Mouse (Mus musculus) forebrain, postnatal 0 days (tissue): Measurements from ENCODE around the gene Man1b1. TPM values are rescaled to one million over a fixed set of nuclear protein-coding genes. Genes with fewer than 3 reads are reported as not detected.

ENCODE experiments used
- ATAC-seq: fragments of 200-750 bp; cut with Nextera tagmentation; 2 replicates; pipeline ENCODE4 v1.8.0; 2017; ENCODE audit warnings: mild to moderate bottlenecking, moderate library complexity
- DNase-seq: peaks from one replicate; pipeline ENCODE4 v3.0.0-alpha.2; 2015
- H3K27ac ChIP-seq: fragments of 300-500 bp; sonication (generic); 2 replicates; pipeline ENCODE4 v1.5.1; 2014; ENCODE audit warnings: low read depth, mild to moderate bottlenecking, antibody characterized with exemption, low read length, moderate library complexity, mixed read lengths
- H3K27me3 ChIP-seq: fragments of 300-500 bp; sonication (generic); 2 replicates; pipeline ENCODE4 v1.6.1; 2014; ENCODE audit warnings: mild to moderate bottlenecking, low read length, mixed read lengths; ENCODE audit not compliant: insufficient read depth
- H3K36me3 ChIP-seq: fragments of 300-500 bp; sonication (generic); 2 replicates; pipeline ENCODE4 v1.6.1; 2014; ENCODE audit warnings: mild to moderate bottlenecking, moderate library complexity; ENCODE audit not compliant: insufficient read depth
- H3K4me1 ChIP-seq: fragments of 300-500 bp; sonication (generic); 2 replicates; pipeline ENCODE4 v1.6.1; 2014; ENCODE audit warnings: antibody characterized with exemption; ENCODE audit not compliant: insufficient read depth
- H3K4me2 ChIP-seq: fragments of 300-500 bp; sonication (generic); 2 replicates; pipeline ENCODE4 v1.6.1; 2014; ENCODE audit warnings: low read depth, mild to moderate bottlenecking, moderate library complexity
- H3K4me3 ChIP-seq: fragments of 300-500 bp; sonication (generic); 2 replicates; pipeline ENCODE4 v1.5.1; 2014; ENCODE audit warnings: low read depth, low read length, mixed read lengths
- H3K9ac ChIP-seq: fragments of 300-500 bp; sonication (generic); 2 replicates; pipeline ENCODE4 v1.6.1; 2014; ENCODE audit warnings: mild to moderate bottlenecking
- H3K9me3 ChIP-seq: fragments of 300-500 bp; sonication (generic); 2 replicates; pipeline ENCODE4 v1.6.1; 2016; ENCODE audit warnings: low read length
- CTCF ChIP-seq: sonication (generic); IDR thresholded peaks from 2 replicates; pipeline ENCODE4 v1.5.1; 2016; ENCODE audit warnings: antibody characterized with exemption, control low read depth, low read depth
- WGBS: fragments of 180-500 bp; shearing (Covaris S2); extraction: QIAGEN DNeasy Blood & Tissue Kit; methylation state at CpG from one replicate; pipeline ENCODE4 v1.1.7; 2014; 5-methylcytosine and 5-hydroxymethylcytosine counted together
- polyA plus RNA-seq: library from polyadenylated mRNA; unstranded; fragments of >200 nt; fragmentation: Nextera tagmentation; extraction: Ambion mirVana; gene quantifications from 2 replicates; pipeline ENCODE4 v1.2.1, GENCODE M21; 2015
- total RNA-seq: library from RNA; depleted of rRNA; stranded (reverse); fragments of >200 nt; gene quantifications from 2 replicates; pipeline ENCODE4 v1.2.3, GENCODE M21; 2014; rRNA removed

Gene Man1b1
- total and polyA plus RNA-seq, 2 experiments from 2014 or later: 43.8 to 66.1 TPM

GRCm38 (mm10) chr2:25395721-25396596, 63.8 kb downstream of the Man1b1 start, which contains the start of gene Entpd2:
Gene Entpd2, plus strand, starts transcription at chr2:25395874.
- Histone ChIP-seq H3K4me1 (peaks cover 8% of the 10 kb centered on the region; the same call in 1 of the 2 replicates), H3K4me3 (peak within 1 kb of the TSS; percentile 35), H3K4me2 (peak within 1 kb of the TSS; percentile 67), H3K36me3 (no peaks in the 10 kb centered on the region), H3K27me3 (peaks cover 17% of the 10 kb centered on the region), H3K9me3 (no peaks in the 10 kb centered on the region), H3K27ac (0 out of 2 replicates have a peak within 1 kb of the TSS, but pooled peaks have one; percentile 15), H3K9ac (peak within 1 kb of the TSS; percentile 37; the same call in 1 of the 2 replicates)
- WGBS: 2% methylated on average over 57 of the region's 57 CpGs
- peak; percentile 48 for TF ChIP-seq CTCF
- DNase-seq (peak; percentile 62), ATAC-seq (peak; percentile 58)

- no peaks in the 10 kb centered on the region for H3K36me3 ChIP-seq
- no peaks in the 10 kb centered on the region for H3K9me3 ChIP-seq
- peaks cover 17% of the 10 kb centered on the region for H3K27me3 ChIP-seq
- no peak for TF ChIP-seq CTCF
- DNase-seq: no peak
- 35% methylated on average over 3 of the region's 3 CpGs for WGBS
- H3K4me2 ChIP-seq: peak overlapping the region; percentile 67
- H3K4me1 ChIP-seq: peaks cover 8% of the 10 kb centered on the region; the same call in 1 of the 2 replicates
- 0 out of 2 replicates have a peak overlapping the region, but pooled peaks have one; percentile 9 for H3K27ac ChIP-seq
- H3K4me3 ChIP-seq: peak overlapping the region; percentile 35
- no peak for ATAC-seq
- peak overlapping the region; percentile 37; the same call in 1 of the 2 replicates for H3K9ac ChIP-seq
Measured at GRCm38 (mm10) chr2:25396597-25396983, 64.5 kb downstream of the Man1b1 start.

GRCm38 (mm10) chr2:25397010-25397409, 64.9 kb downstream of the Man1b1 start:
- no peaks in the 10 kb centered on the region for H3K9me3 ChIP-seq
- no peak for DNase-seq
- peaks cover 8% of the 10 kb centered on the region; the same call in 1 of the 2 replicates for H3K4me1 ChIP-seq
- no peak for ATAC-seq
- H3K36me3 ChIP-seq: no peaks in the 10 kb centered on the region
- H3K4me3 ChIP-seq: no peak overlapping the region
- no peak overlapping the region for H3K27ac ChIP-seq
- H3K27me3 ChIP-seq: peaks cover 17% of the 10 kb centered on the region
- H3K4me2 ChIP-seq: 0 out of 2 replicates have a peak overlapping the region, but pooled peaks have one; percentile 67
- TF ChIP-seq CTCF: no peak
- WGBS: 68% methylated on average over 1 of the region's 1 CpGs
- H3K9ac ChIP-seq: no peak overlapping the region

GRCm38 (mm10) chr2:25398065-25398464, 65.9 kb downstream of the Man1b1 start:
- DNase-seq (no peak), ATAC-seq (no peak)
- H3K9me3 ChIP-seq: no peaks in the 10 kb centered on the region
- H3K36me3 ChIP-seq: no peaks in the 10 kb centered on the region
- H3K4me1 ChIP-seq: peaks cover 8% of the 10 kb centered on the region; the same call in 1 of the 2 replicates
- WGBS: 94% methylated on average over 7 of the region's 7 CpGs
- H3K27ac ChIP-seq: no peak overlapping the region
- H3K4me2 ChIP-seq: no peak overlapping the region
- no peak for TF ChIP-seq CTCF
- H3K27me3 ChIP-seq: peaks cover 17% of the 10 kb centered on the region
- H3K4me3 ChIP-seq: no peak overlapping the region
- no peak overlapping the region for H3K9ac ChIP-seq

GRCm38 (mm10) chr2:25399051-25399450, 66.9 kb downstream of the Man1b1 start, which contains the start of gene Npdc1:
Gene Npdc1, plus strand, starts transcription at chr2:25399351.
- Histone ChIP-seq H3K4me2 (peak within 1 kb of the TSS; percentile 74; the same call in 1 of the 2 replicates), H3K4me3 (no peak within 1 kb of the TSS), H3K27me3 (peaks cover 17% of the 10 kb centered on the region), H3K27ac (no peak within 1 kb of the TSS), H3K4me1 (peaks cover 8% of the 10 kb centered on the region; the same call in 1 of the 2 replicates), H3K9me3 (no peaks in the 10 kb centered on the region), H3K36me3 (no peaks in the 10 kb centered on the region), H3K9ac (no peak within 1 kb of the TSS)
- no peak for ATAC-seq
- WGBS: 71% methylated on average over 8 of the region's 8 CpGs
- DNase-seq: no peak
- TF ChIP-seq CTCF: no peak

GRCm38 (mm10) chr2:25400291-25400690, 68.2 kb downstream of the Man1b1 start:
- H3K4me1 ChIP-seq: peaks cover 15% of the 10 kb centered on the region; the same call in 1 of the 2 replicates
- H3K36me3 ChIP-seq: no peaks in the 10 kb centered on the region
- H3K9ac ChIP-seq: peak overlapping the region; percentile 58
- no peak for TF ChIP-seq CTCF
- H3K27me3 ChIP-seq: peaks cover 10% of the 10 kb centered on the region
- no peak overlapping the region for H3K27ac ChIP-seq
- peak overlapping the region; percentile 74 for H3K4me2 ChIP-seq
- no peaks in the 10 kb centered on the region for H3K9me3 ChIP-seq
- DNase-seq (no peak), ATAC-seq (no peak)
- H3K4me3 ChIP-seq: peak overlapping the region; percentile 37
- WGBS: 22% methylated on average over 16 of the region's 16 CpGs

GRCm38 (mm10) chr2:25400764-25401163, 68.6 kb downstream of the Man1b1 start:
- Histone ChIP-seq H3K27ac (no peak overlapping the region), H3K27me3 (peaks cover 10% of the 10 kb centered on the region), H3K9me3 (no peaks in the 10 kb centered on the region), H3K36me3 (no peaks in the 10 kb centered on the region), H3K4me2 (peak overlapping the region; percentile 74), H3K4me1 (peaks cover 14% of the 10 kb centered on the region; the same call in 1 of the 2 replicates), H3K4me3 (peak overlapping the region; percentile 37), H3K9ac (peak overlapping the region; percentile 58)
- peak; percentile 78 for DNase-seq
- 5% methylated on average over 17 of the region's 17 CpGs for WGBS
- TF ChIP-seq CTCF: peak; percentile 80
- no peak for ATAC-seq

Other genes starting within 250 kb of the Man1b1 start
Only the 30 nearest of the 37 such genes appear.
- 38.2 and 40.0 TPM in 2 replicates for gene Nrarp, start 151.6 kb upstream of the Man1b1 start, total RNA-seq
- 17.0 and 17.8 TPM in 2 replicates for gene Nrarp, start 151.6 kb upstream of the Man1b1 start, polyA plus RNA-seq
- gene Tor4a, start 135.5 kb upstream of the Man1b1 start, total RNA-seq: 1.7 and 3.3 TPM in 2 replicates
- 0.92 and 1.2 TPM in 2 replicates for gene Tor4a, start 135.5 kb upstream of the Man1b1 start, polyA plus RNA-seq
- gene Nelfb, start 120.8 kb upstream of the Man1b1 start, total RNA-seq: 94.6 and 115 TPM in 2 replicates
- gene Nelfb, start 120.8 kb upstream of the Man1b1 start, polyA plus RNA-seq: 57.1 and 76.1 TPM in 2 replicates
- gene Stpg3, start 117.7 kb upstream of the Man1b1 start, total RNA-seq: not detected in 2 replicates
- gene Stpg3, start 117.7 kb upstream of the Man1b1 start, polyA plus RNA-seq: not detected in 2 replicates
- not detected in 2 replicates for gene Fam166a, start 113.6 kb upstream of the Man1b1 start, total RNA-seq
- gene Fam166a, start 113.6 kb upstream of the Man1b1 start, polyA plus RNA-seq: 0.94 TPM in 1 of 2 replicates, not detected in the other
- 553 and 579 TPM in 2 replicates for gene Tubb4b, start 107.6 kb upstream of the Man1b1 start, total RNA-seq
- gene Tubb4b, start 107.6 kb upstream of the Man1b1 start, polyA plus RNA-seq: 382 and 469 TPM in 2 replicates
- gene Slc34a3, start 98.0 kb upstream of the Man1b1 start, total RNA-seq: not detected in 2 replicates
- gene Slc34a3, start 98.0 kb upstream of the Man1b1 start, polyA plus RNA-seq: not detected in 2 replicates
- not detected in 2 replicates for gene Rnf224, start 95.6 kb upstream of the Man1b1 start, total RNA-seq
- gene Rnf224, start 95.6 kb upstream of the Man1b1 start, polyA plus RNA-seq: not detected in 2 replicates
- gene Rnf208, start 90.1 kb upstream of the Man1b1 start, total RNA-seq: 77.6 and 84.1 TPM in 2 replicates
- gene Rnf208, start 90.1 kb upstream of the Man1b1 start, polyA plus RNA-seq: 193 and 205 TPM in 2 replicates
- not detected in 2 replicates for gene Cysrt1, start 89.9 kb upstream of the Man1b1 start, total RNA-seq
- not detected in 2 replicates for gene Cysrt1, start 89.9 kb upstream of the Man1b1 start, polyA plus RNA-seq
- gene AL732309.1, start 85.5 kb upstream of the Man1b1 start, total RNA-seq: 10.1 and 12.8 TPM in 2 replicates
- 3.0 and 3.1 TPM in 2 replicates for gene AL732309.1, start 85.5 kb upstream of the Man1b1 start, polyA plus RNA-seq
- gene Tmem203, start 76.9 kb upstream of the Man1b1 start, total RNA-seq: 29.2 and 42.5 TPM in 2 replicates
- 22.7 and 27.7 TPM in 2 replicates for gene Tmem203, start 76.9 kb upstream of the Man1b1 start, polyA plus RNA-seq
- gene Tprn, start 69.7 kb upstream of the Man1b1 start, total RNA-seq: 15.2 and 18.1 TPM in 2 replicates
- 16.4 and 18.8 TPM in 2 replicates for gene Tprn, start 69.7 kb upstream of the Man1b1 start, polyA plus RNA-seq
- 108 and 127 TPM in 2 replicates for gene Ssna1, start 59.9 kb upstream of the Man1b1 start, total RNA-seq
- 189 and 195 TPM in 2 replicates for gene Ssna1, start 59.9 kb upstream of the Man1b1 start, polyA plus RNA-seq
- 30.2 and 37.9 TPM in 2 replicates for gene Anapc2, start 59.9 kb upstream of the Man1b1 start, total RNA-seq
- 90.7 and 108 TPM in 2 replicates for gene Anapc2, start 59.9 kb upstream of the Man1b1 start, polyA plus RNA-seq
- gene Tmem210, start 44.2 kb upstream of the Man1b1 start, total RNA-seq: not detected in 2 replicates
- not detected in 2 replicates for gene Tmem210, start 44.2 kb upstream of the Man1b1 start, polyA plus RNA-seq
- gene Lrrc26, start 42.4 kb upstream of the Man1b1 start, total RNA-seq: not detected in 2 replicates
- gene Lrrc26, start 42.4 kb upstream of the Man1b1 start, polyA plus RNA-seq: 0.15 TPM in 1 of 2 replicates, not detected in the other
- gene Grin1, start 13.2 kb upstream of the Man1b1 start, total RNA-seq: 77.3 and 88.5 TPM in 2 replicates
- 46.9 and 58.2 TPM in 2 replicates for gene Grin1, start 13.2 kb upstream of the Man1b1 start, polyA plus RNA-seq
- gene Dpp7, start 24.0 kb downstream of the Man1b1 start, total RNA-seq: 17.4 and 21.7 TPM in 2 replicates
- 15.3 and 19.8 TPM in 2 replicates for gene Dpp7, start 24.0 kb downstream of the Man1b1 start, polyA plus RNA-seq
- 4.1 and 5.2 TPM in 2 replicates for gene Uap1l1, start 33.3 kb downstream of the Man1b1 start, total RNA-seq
- gene Uap1l1, start 33.3 kb downstream of the Man1b1 start, polyA plus RNA-seq: 10.4 and 11.9 TPM in 2 replicates
- 13.2 and 13.9 TPM in 2 replicates for gene Sapcd2, start 40.0 kb downstream of the Man1b1 start, total RNA-seq
- 9.5 and 12.7 TPM in 2 replicates for gene Sapcd2, start 40.0 kb downstream of the Man1b1 start, polyA plus RNA-seq
- 8.2 and 13.5 TPM in 2 replicates for gene Entpd2, start 63.5 kb downstream of the Man1b1 start, total RNA-seq
- gene Entpd2, start 63.5 kb downstream of the Man1b1 start, polyA plus RNA-seq: 14.2 and 18.2 TPM in 2 replicates
- gene Npdc1, start 67.0 kb downstream of the Man1b1 start, total RNA-seq: 179 and 188 TPM in 2 replicates
- 413 and 442 TPM in 2 replicates for gene Npdc1, start 67.0 kb downstream of the Man1b1 start, polyA plus RNA-seq
- 1.3 TPM in 1 of 2 replicates, not detected in the other for gene Fut7, start 90.9 kb downstream of the Man1b1 start, total RNA-seq
- gene Fut7, start 90.9 kb downstream of the Man1b1 start, polyA plus RNA-seq: 0.17 and 0.23 TPM in 2 replicates
- 51.5 and 67.4 TPM in 2 replicates for gene Abca2, start 96.4 kb downstream of the Man1b1 start, total RNA-seq
- gene Abca2, start 96.4 kb downstream of the Man1b1 start, polyA plus RNA-seq: 8.8 and 10.5 TPM in 2 replicates
- 0.48 TPM in 1 of 2 replicates, not detected in the other for gene Clic3, start 124.5 kb downstream of the Man1b1 start, total RNA-seq
- 2.5 and 3.6 TPM in 2 replicates for gene Clic3, start 124.5 kb downstream of the Man1b1 start, polyA plus RNA-seq
- 154 and 164 TPM in 2 replicates for gene Paxx, start 128.8 kb downstream of the Man1b1 start, total RNA-seq
- gene Paxx, start 128.8 kb downstream of the Man1b1 start, polyA plus RNA-seq: 151 and 154 TPM in 2 replicates
- 1,270 and 1,729 TPM in 2 replicates for gene Ptgds, start 137.7 kb downstream of the Man1b1 start, total RNA-seq
- 1,561 and 1,919 TPM in 2 replicates for gene Ptgds, start 137.7 kb downstream of the Man1b1 start, polyA plus RNA-seq
- not detected in 2 replicates for gene Lcn12, start 161.6 kb downstream of the Man1b1 start, total RNA-seq
- not detected in 2 replicates for gene Lcn12, start 161.6 kb downstream of the Man1b1 start, polyA plus RNA-seq
- 120 and 140 TPM in 2 replicates for gene Fbxw5, start 168.4 kb downstream of the Man1b1 start, total RNA-seq
- 93.8 and 116 TPM in 2 replicates for gene Fbxw5, start 168.4 kb downstream of the Man1b1 start, polyA plus RNA-seq